Mouse (Mus musculus): ENCODE measurements around the gene Arsk.

DNA sequence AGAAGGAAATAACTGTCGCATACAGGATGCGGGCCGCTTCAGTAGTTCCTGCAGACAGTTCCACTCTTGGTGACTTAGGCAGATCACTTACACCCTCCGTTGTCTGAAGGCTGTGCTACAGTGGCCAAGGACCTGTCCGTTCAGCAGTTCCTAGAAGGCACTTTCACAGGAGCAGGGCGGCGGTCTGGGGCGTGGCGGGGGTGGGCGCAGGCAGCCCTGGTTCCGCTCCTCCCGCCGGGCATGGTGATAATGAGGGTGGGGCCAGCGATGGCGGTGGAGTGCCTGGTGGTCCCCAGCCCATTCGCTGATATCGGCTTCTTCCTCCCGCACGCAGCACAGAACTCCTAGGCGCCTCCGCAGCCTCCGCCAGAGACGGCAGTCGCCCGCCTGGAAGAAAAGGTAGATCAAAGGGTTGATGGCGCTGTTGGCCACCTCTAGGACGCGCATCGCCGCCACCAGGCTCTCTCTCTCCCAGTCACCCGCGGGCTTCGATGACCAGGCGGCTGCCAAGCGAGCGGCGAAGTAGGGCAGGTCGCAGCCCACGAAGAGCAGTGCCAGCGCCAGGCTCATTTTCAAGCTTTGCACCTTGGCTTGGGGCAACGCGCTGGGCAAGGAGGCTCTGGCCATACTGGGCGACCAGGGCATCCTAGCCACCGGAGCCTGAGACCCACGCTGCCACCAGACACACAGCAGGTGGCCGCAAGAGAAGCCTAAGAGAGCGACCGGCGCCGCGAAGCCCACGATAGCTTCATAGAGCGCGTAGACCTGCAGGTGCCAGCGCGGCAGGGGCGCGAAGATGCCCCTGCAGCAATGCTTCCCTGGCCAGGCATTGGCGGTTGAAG, 42.8 kb downstream of the Arsk start:
- no peak for TF ChIP-seq CTCF (IDR thresholded peaks at IDR 0.05; ENCODE audit: borderline replicate concordance, insufficient read depth, low read depth, low read length)
- TF ChIP-seq POLR2A (IDR thresholded peaks at IDR 0.05; ENCODE audit: borderline replicate concordance, insufficient read depth, low read length) = no peak

Data from cerebellum, adult 2 months (tissue).